Mouse (Mus musculus) mammary gland, adult 2 months (tissue): Measurements from ENCODE around the gene Gm10057. TPM values are rescaled to one million over a fixed set of nuclear protein-coding genes. Genes with fewer than 3 reads are reported as not detected.

Experiments
- polyA plus RNA-seq: library from polyadenylated mRNA; depleted of rRNA; stranded (reverse); fragments of >200 nt; gene quantifications from 2 replicates; pipeline ENCODE4 v1.2.3, GENCODE M21; 2012; ENCODE audit warnings: low replicate concordance; rRNA removed

The Gm10057 gene
- not detected in 2 replicates for polyA plus RNA-seq

GRCm38 (mm10) chrX:154054939-154055338, at the start of gene Gm10057:
Gene Gm10057 (minus strand): TSS chrX:154055039.

GRCm38 (mm10) chrX:154033727-154034126, 21.1 kb downstream of the Gm10057 start, which contains the start of gene 4921511M17Rik:
Gene 4921511M17Rik (minus strand): TSS chrX:154033827.

GRCm38 (mm10) chrX:154012540-154012939, 42.3 kb downstream of the Gm10057 start, which contains the start of gene Samt1:
Gene Samt1 (minus strand): TSS chrX:154012640.

Other genes with a start within 250 kb of the Gm10057 start
- gene Spin2c, start 222.8 kb downstream of the Gm10057 start, polyA plus RNA-seq: 0.69 and 1.1 TPM in 2 replicates
- gene Samt1, start 42.4 kb downstream of the Gm10057 start, polyA plus RNA-seq: not detected in 2 replicates
- gene 4921511M17Rik, start 21.2 kb downstream of the Gm10057 start, polyA plus RNA-seq: not detected in 2 replicates
- gene Gm15140, start 65.6 kb upstream of the Gm10057 start, polyA plus RNA-seq: not detected in 2 replicates